Mouse (Mus musculus): Measurements from ENCODE around the gene Haao. TPM values are rescaled to one million over a fixed set of nuclear protein-coding genes. Genes with fewer than 3 reads are reported as not detected.

The Haao gene
- polyA plus RNA-seq (2014; fragmentation: Illumina TruSeq; extraction: RNeasy Lipid Tissue Mini Kit (QIAGEN cat#74804); ENCODE audit: low read depth, low replicate concordance), result not detected

DNA sequence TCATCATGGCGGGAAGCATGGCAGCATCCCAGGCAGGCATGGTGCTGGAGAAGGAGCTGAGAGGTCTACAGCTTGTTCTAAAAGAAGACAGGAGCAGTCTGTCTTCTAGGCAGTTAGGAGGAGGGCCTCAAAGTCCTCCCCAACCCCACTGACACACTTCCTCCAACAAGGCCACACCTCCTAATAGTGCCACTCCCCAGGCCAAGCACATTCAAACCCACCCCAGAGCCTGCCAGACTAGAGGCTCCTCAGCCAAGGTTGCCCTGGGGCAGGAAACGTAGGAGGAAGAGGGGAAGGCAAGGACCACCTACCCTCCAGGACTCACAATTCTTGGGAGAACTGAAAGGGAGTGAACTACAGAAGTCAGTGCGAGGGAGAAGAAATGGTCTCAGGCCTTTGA, at the start of gene Haao:
Haao (minus strand) TSS at position 149 of the 400 bp plus-strand sequence.

Other genes with a start within 250 kb of the Haao start
- 0.55 TPM for gene Kcng3, start 216.1 kb downstream of the Haao start, polyA plus RNA-seq (2014; fragmentation: Illumina TruSeq; extraction: RNeasy Lipid Tissue Mini Kit (QIAGEN cat#74804); ENCODE audit: low read depth, low replicate concordance)
- gene Mta3, start 141.8 kb downstream of the Haao start, polyA plus RNA-seq (2014; fragmentation: Illumina TruSeq; extraction: RNeasy Lipid Tissue Mini Kit (QIAGEN cat#74804); ENCODE audit: low read depth, low replicate concordance), result 25.8 TPM

All from testis, adult 10 weeks (tissue).